Mouse (Mus musculus) cerebral cortex, adult 2 months (tissue): ENCODE data around the gene Cpb1.

Source experiments
- WGBS: fragments of 180-500 bp; shearing (Covaris S2); methylation state at CpG from one replicate; pipeline ENCODE4 v1.1.7; 2018; 5-methylcytosine and 5-hydroxymethylcytosine counted together

Gene Cpb1

GRCm38 (mm10) chr3:20275633-20276032 lies at the start of gene Cpb1:
Gene Cpb1 (minus strand): TSS chr3:20275733.
- 91% methylated on average over 3 of the region's 3 CpGs for WGBS

- 45% methylated on average over 1 of the region's 1 CpGs for WGBS
Observed at GRCm38 (mm10) chr3:20317233-20317632, 41.7 kb upstream of the Cpb1 start.

DNA sequence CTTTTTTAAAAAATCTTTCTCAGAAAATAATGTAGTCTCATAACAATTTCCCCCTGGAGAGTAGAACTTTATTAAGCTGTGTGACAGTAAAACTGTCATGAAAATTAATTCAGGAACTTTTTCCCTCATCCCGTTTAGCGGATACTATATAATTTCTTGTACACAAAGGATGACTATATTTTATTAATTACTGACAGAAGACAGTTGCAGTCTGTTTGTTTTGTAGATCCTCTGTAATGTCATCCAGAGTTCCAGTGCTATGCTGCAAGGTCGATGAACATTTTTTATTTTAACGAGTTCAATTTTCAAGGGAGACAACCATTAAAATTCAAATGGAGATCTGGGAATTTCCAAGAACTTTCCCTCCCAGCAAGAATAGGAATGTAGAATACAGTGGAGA lies 33.6 kb upstream of the Cpb1 start:
- 89% methylated on average over 4 of the region's 4 CpGs for WGBS

GRCm38 (mm10) chr3:20307256-20307655 lies 31.7 kb upstream of the Cpb1 start:
- WGBS, result 70% methylated on average over 4 of the region's 4 CpGs

DNA sequence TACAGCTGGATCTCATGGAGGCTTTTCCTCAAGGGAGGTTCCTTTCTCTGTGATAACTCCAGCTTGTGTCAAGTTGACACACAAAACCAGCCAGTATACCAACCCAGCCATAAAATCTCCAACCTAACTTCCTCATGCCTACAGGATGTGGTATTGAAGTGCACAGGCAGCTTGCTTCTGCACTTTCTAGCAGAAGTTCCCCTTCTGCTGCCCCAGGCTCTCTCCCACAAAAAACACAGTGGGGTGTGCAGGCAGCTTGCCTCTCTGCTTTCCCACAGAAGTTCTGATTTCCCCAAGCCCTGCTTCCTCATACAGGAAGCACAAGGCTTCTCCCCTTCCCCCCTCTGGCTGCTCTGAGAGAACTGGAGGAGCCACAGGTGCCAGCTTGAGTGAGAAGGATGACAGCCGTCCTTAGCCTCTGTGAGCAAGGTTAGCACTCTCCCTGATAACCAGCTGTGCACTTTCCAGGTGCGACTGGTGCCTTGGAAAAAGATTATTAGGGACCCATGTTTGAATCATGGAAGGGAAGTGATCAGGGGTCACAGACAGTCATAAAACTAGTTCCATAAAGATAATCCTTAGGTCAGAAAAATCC lies 29.3 kb upstream of the Cpb1 start:
- WGBS, result 63% methylated on average over 2 of the region's 2 CpGs

- 87% methylated on average over 3 of the region's 3 CpGs for WGBS
Observed at GRCm38 (mm10) chr3:20295546-20295945, 20.0 kb upstream of the Cpb1 start.

DNA sequence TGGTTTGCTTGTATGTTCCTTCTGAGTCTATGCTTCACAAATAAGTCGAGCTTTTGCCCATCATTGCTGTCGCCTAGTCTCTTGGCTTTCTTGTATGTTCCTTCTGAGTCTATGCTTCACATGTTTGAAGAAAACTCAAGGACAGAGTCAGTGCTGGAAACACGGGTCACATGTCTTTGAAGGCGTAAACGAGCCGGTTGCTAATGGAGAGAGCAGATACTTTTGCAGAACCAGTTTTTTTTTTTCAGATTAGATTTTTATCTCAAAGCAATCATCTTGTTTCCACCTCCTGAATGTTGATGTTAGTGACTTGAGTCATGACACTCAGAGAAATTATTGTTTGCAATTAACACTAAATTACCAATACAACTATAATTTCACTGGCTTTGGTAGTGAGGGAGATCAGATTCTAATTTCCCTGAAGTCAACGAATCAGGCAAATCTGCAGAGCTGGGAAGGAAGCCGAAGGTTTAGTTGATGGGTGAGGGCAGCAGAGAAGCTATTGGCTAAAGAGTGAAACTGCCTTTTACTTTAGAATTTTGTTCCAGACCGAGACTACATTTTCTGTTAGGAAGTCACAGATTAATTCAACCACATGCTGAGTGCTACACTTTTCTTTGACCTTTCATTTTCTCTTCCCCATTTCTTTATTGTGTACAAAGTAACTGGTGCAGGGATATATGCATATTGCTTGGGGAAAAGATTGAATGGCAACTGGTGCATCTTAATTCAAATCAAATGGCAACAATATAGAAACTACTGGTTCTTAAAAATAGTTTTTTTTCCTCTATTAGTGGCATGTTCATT lies 19.2 kb upstream of the Cpb1 start:
- 86% methylated on average over 9 of the region's 9 CpGs for WGBS

GRCm38 (mm10) chr3:20288761-20289160 lies 13.2 kb upstream of the Cpb1 start:
- WGBS, result 95% methylated on average over 2 of the region's 2 CpGs

DNA sequence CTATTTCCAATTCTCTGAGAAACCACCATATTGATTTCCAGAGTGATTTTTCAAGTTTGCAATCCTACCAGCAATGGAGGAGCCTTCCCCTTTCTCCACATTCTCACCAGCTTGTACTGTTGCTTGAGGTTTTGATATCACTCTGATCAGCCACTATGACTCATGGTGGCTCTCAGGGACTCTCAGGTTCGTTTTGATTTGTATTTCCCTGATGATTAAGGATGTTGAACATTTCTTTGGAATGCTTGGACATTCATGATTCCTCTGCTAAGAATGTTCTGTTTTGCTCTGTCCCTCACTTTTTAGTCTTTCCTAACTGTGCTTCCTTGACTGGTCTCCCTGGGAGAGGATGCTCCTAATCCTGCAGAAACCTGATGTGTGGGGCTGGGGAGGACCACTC lies 6.3 kb upstream of the Cpb1 start:
- 42% methylated on average over 1 of the region's 1 CpGs for WGBS

DNA sequence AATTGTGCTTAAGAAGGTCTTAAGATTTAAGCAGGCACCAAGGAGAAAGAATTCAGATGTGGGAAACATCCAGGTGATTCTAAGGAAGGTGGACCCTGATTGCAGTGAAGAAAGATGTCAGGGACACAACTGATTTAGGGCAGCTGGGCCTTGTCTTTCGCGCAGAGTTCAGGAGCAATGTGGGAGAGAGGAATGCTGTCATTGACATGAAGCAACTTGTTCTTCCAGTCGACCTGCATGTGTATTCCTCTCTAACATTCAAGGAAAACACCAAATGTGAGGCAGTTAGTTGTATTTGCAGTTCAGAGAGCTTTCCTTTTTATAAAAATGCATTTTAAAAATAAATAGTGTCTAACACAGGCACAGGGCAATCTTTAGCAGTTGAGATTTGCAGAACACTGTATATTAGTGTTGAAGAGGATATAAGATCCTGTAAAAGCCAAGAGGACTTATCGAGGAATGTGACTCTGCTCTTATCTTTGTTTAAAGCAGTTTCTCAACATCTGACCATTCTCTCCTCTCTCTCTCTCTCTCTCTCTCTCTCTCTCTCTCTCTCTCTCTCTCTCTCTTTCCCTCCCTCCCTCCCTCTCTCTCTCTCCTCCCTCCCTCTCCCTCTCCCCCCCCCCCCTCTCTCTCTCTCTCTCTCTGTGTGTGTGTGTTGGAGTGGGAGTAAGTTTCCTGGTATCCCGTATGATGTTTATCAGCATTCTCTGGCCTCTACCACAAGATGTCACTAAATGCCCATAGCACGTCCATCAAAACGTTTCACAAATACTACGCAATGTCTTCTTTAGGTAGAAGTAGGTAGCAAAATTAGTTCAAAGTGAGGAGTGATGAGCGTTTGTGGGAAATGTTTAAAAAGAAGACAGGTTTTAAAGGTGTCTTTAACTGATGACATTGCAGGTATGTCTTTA lies 20.7 kb downstream of the Cpb1 start:
- WGBS, result 51% methylated on average over 9 of the region's 9 CpGs

GRCm38 (mm10) chr3:20243913-20244312 lies 31.6 kb downstream of the Cpb1 start:
- WGBS, result 84% methylated on average over 1 of the region's 1 CpGs

- 79% methylated on average over 3 of the region's 3 CpGs for WGBS
Observed at GRCm38 (mm10) chr3:20242050-20242449, 33.5 kb downstream of the Cpb1 start, which contains the start of gene Cpa3. Gene Cpa3 (minus strand): TSS chr3:20242181.

GRCm38 (mm10) chr3:20239741-20240140 lies 35.8 kb downstream of the Cpb1 start:
- 86% methylated on average over 3 of the region's 3 CpGs for WGBS

DNA sequence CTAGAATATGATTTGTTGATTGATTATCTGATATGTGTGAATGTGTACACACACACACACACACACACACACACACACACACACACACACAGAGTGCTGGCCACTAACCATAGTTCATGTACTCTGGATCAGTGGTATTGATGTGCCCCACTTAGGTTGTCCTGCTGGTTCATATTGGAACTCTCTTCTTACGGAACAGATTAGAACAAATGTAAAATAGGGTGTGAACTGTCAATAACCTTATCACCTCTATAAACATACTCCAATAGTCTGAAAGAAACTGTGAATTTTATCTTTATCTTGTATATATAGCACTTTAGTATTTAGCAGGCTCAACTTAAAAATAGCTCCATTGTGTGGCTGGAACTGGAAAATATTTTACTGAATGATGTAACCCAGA lies 38.6 kb downstream of the Cpb1 start:
- WGBS, result 84% methylated on average over 1 of the region's 1 CpGs

- WGBS, result 90% methylated on average over 1 of the region's 1 CpGs
Observed at GRCm38 (mm10) chr3:20229027-20229426, 46.5 kb downstream of the Cpb1 start.

DNA sequence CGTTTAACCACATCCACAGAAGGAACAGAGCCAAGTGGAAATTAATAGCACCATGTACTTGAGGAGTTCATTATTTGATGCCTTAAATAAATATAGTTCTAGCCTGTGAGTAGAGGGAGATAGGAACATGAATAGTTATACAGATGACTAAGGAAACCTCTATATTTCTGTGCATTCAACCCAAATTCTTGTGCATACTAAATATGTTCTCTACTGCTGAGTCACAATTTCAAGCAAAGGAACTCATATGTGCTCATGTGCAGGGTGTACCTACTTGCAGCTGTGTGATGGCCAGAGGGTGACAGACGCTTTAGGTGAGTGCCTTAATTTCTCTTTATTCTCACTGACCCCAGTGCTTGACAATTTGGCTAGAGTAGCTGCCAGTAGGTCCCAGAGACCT lies 50.1 kb downstream of the Cpb1 start:
- 59% methylated on average over 2 of the region's 2 CpGs for WGBS

DNA sequence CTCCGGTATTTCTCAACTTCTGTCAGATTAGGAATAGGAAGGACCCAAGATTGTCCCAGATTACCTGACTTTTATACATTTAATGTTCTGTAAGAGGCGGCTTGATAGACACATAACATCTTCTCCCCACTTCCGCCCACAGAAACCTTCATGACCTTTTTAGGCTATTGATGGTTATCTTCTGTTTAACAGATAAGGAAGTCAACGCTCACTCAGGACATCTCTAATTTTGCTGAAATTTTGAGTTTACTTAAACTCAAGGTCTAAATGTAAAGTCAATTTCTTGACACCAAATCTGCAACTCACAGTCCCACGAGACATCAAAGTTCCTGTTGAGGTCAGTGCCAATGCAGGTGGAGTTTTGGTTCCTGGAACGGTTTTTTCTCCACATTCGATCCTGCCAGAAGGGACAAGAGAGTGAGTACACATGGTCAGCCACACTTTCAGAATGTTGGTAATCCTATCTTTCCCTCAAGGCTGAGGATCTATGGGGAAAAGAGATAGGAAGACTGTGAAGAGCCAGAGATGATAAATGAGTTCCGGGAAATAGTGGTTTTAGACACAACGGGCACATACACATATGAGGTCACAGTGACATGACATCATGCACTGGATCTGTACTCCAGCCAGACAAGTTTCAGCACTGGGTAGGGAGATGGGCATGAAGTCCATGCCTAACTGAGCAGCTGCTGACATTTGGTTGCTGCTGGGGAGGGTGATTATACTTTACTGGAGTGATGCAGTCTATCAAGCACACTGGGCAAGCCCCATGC lies 52.4 kb downstream of the Cpb1 start:
- 88% methylated on average over 9 of the region's 9 CpGs for WGBS

DNA sequence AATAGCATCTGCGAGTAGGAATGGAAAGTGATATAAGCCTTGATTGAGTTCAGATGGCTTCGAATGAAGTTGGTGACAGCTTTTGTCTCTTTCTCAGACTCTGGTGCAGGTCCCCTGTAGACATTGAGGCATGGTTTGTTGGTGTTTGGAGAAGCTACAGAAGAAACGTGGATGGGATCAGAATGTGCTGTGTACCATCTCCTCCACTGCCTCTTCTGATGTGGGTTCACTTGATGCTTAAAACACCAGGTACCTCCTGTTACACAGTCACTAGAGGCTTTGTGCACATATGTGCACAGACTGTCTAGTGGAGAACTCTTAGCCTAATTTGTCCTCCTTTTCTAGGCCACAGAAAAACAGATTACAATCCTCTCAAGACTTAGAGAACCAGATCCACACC lies 53.4 kb downstream of the Cpb1 start:
- 80% methylated on average over 3 of the region's 3 CpGs for WGBS

GRCm38 (mm10) chr3:20198869-20199268 lies 76.7 kb downstream of the Cpb1 start:
- WGBS, result 29% methylated on average over 6 of the region's 6 CpGs
